Mouse (Mus musculus): Measurements from ENCODE around the gene Cbfa2t3. TPM values are rescaled to one million over a fixed set of nuclear protein-coding genes. Genes with fewer than 3 reads are reported as not detected.

Cbfa2t3 gene
- polyA plus RNA-seq, 1 experiment from 2014 or later: 5.9 TPM

- TF ChIP-seq CTCF (IDR thresholded peaks at IDR 0.05; ENCODE audit: low read depth): no peak
- Histone ChIP-seq H3K4me1 (replicated peaks; ENCODE audit: control insufficient read depth, insufficient read depth, low read length) (peaks cover 5% of the 10 kb centered on the region; the same call in 1 of the 2 replicates), H3K27ac (ENCODE audit: low read depth, low read length) (no peak overlapping the region), H3K9me3 (ENCODE audit: control insufficient read depth) (no peaks in the 10 kb centered on the region), H3K4me2 (replicated peaks; ENCODE audit: low read depth) (no peak overlapping the region), H3K9ac (ENCODE audit: low read depth, low read length) (no peak overlapping the region), H3K4me3 (ENCODE audit: low read depth, low read length) (no peak overlapping the region), H3K36me3 (ENCODE audit: control insufficient read depth, insufficient read depth) (no peaks in the 10 kb centered on the region), H3K27me3 (replicated peaks; ENCODE audit: control insufficient read depth, insufficient read depth, low read length) (no peaks in the 10 kb centered on the region)
- ATAC-seq: no peak
- WGBS: 90% methylated on average over 6 of the region's 6 CpGs
Measured at GRCm38 (mm10) chr8:122702957-122703356, 4.0 kb upstream of the Cbfa2t3 start.

GRCm38 (mm10) chr8:122702301-122702941 is 3.5 kb upstream of the Cbfa2t3 start:
- Histone ChIP-seq H3K4me3 (ENCODE audit: low read depth, low read length) (no peak overlapping the region), H3K9me3 (ENCODE audit: control insufficient read depth) (no peaks in the 10 kb centered on the region), H3K27me3 (replicated peaks; ENCODE audit: control insufficient read depth, insufficient read depth, low read length) (no peaks in the 10 kb centered on the region), H3K4me1 (replicated peaks; ENCODE audit: control insufficient read depth, insufficient read depth, low read length) (peaks cover 5% of the 10 kb centered on the region; the same call in 1 of the 2 replicates), H3K27ac (ENCODE audit: low read depth, low read length) (no peak overlapping the region), H3K9ac (ENCODE audit: low read depth, low read length) (no peak overlapping the region), H3K36me3 (ENCODE audit: control insufficient read depth, insufficient read depth) (no peaks in the 10 kb centered on the region), H3K4me2 (replicated peaks; ENCODE audit: low read depth) (no peak overlapping the region)
- no peak for ATAC-seq
- WGBS: 46% methylated on average over 10 of the region's 10 CpGs
- TF ChIP-seq CTCF (IDR thresholded peaks at IDR 0.05; ENCODE audit: low read depth): no peak

GRCm38 (mm10) chr8:122701441-122702185 is 2.7 kb upstream of the Cbfa2t3 start:
- no peak overlapping the region for H3K4me2 ChIP-seq (replicated peaks; ENCODE audit: low read depth)
- no peaks in the 10 kb centered on the region for H3K9me3 ChIP-seq (ENCODE audit: control insufficient read depth)
- no peak for TF ChIP-seq CTCF (IDR thresholded peaks at IDR 0.05; ENCODE audit: low read depth)
- peaks cover 5% of the 10 kb centered on the region; the same call in 1 of the 2 replicates for H3K4me1 ChIP-seq (replicated peaks; ENCODE audit: control insufficient read depth, insufficient read depth, low read length)
- no peaks in the 10 kb centered on the region for H3K27me3 ChIP-seq (replicated peaks; ENCODE audit: control insufficient read depth, insufficient read depth, low read length)
- 67% methylated on average over 12 of the region's 12 CpGs for WGBS
- ATAC-seq: no peak
- no peaks in the 10 kb centered on the region for H3K36me3 ChIP-seq (ENCODE audit: control insufficient read depth, insufficient read depth)
- no peak overlapping the region for H3K9ac ChIP-seq (ENCODE audit: low read depth, low read length)
- H3K4me3 ChIP-seq (ENCODE audit: low read depth, low read length): no peak overlapping the region
- no peak overlapping the region for H3K27ac ChIP-seq (ENCODE audit: low read depth, low read length)

- TF ChIP-seq CTCF (IDR thresholded peaks at IDR 0.05; ENCODE audit: low read depth): no peak
- H3K9ac ChIP-seq (ENCODE audit: low read depth, low read length): no peak overlapping the region
- H3K9me3 ChIP-seq (ENCODE audit: control insufficient read depth): no peaks in the 10 kb centered on the region
- H3K36me3 ChIP-seq (ENCODE audit: control insufficient read depth, insufficient read depth): no peaks in the 10 kb centered on the region
- WGBS: 61% methylated on average over 13 of the region's 13 CpGs
- no peak overlapping the region for H3K4me3 ChIP-seq (ENCODE audit: low read depth, low read length)
- peaks cover 3% of the 10 kb centered on the region; the same call in 1 of the 2 replicates for H3K4me1 ChIP-seq (replicated peaks; ENCODE audit: control insufficient read depth, insufficient read depth, low read length)
- no peaks in the 10 kb centered on the region for H3K27me3 ChIP-seq (replicated peaks; ENCODE audit: control insufficient read depth, insufficient read depth, low read length)
- H3K27ac ChIP-seq (ENCODE audit: low read depth, low read length): no peak overlapping the region
- no peak overlapping the region for H3K4me2 ChIP-seq (replicated peaks; ENCODE audit: low read depth)
- ATAC-seq: no peak
Measured at GRCm38 (mm10) chr8:122700628-122701027, 1.7 kb upstream of the Cbfa2t3 start.

GRCm38 (mm10) chr8:122698254-122698768 is 598 bp downstream of the Cbfa2t3 start:
- TF ChIP-seq CTCF (IDR thresholded peaks at IDR 0.05; ENCODE audit: low read depth): no peak
- no peaks in the 10 kb centered on the region for H3K27me3 ChIP-seq (replicated peaks; ENCODE audit: control insufficient read depth, insufficient read depth, low read length)
- no peaks in the 10 kb centered on the region for H3K36me3 ChIP-seq (ENCODE audit: control insufficient read depth, insufficient read depth)
- peak; percentile 21; the same call in 1 of the 2 replicates for ATAC-seq
- H3K4me3 ChIP-seq (ENCODE audit: low read depth, low read length): no peak overlapping the region
- H3K9me3 ChIP-seq (ENCODE audit: control insufficient read depth): no peaks in the 10 kb centered on the region
- no peaks in the 10 kb centered on the region for H3K4me1 ChIP-seq (replicated peaks; ENCODE audit: control insufficient read depth, insufficient read depth, low read length)
- peak overlapping the region; percentile 30; the same call in 1 of the 2 replicates for H3K4me2 ChIP-seq (replicated peaks; ENCODE audit: low read depth)
- WGBS: 45% methylated on average over 5 of the region's 5 CpGs
- H3K9ac ChIP-seq (ENCODE audit: low read depth, low read length): no peak overlapping the region
- H3K27ac ChIP-seq (ENCODE audit: low read depth, low read length): no peak overlapping the region

GRCm38 (mm10) chr8:122697586-122697985 is 1.3 kb downstream of the Cbfa2t3 start:
- no peaks in the 10 kb centered on the region for H3K9me3 ChIP-seq (ENCODE audit: control insufficient read depth)
- peak overlapping the region; percentile 30 for H3K4me2 ChIP-seq (replicated peaks; ENCODE audit: low read depth)
- H3K4me1 ChIP-seq (replicated peaks; ENCODE audit: control insufficient read depth, insufficient read depth, low read length): no peaks in the 10 kb centered on the region
- H3K27ac ChIP-seq (ENCODE audit: low read depth, low read length): no peak overlapping the region
- 77% methylated on average over 6 of the region's 6 CpGs for WGBS
- H3K4me3 ChIP-seq (ENCODE audit: low read depth, low read length): no peak overlapping the region
- H3K36me3 ChIP-seq (ENCODE audit: control insufficient read depth, insufficient read depth): no peaks in the 10 kb centered on the region
- no peak for TF ChIP-seq CTCF (IDR thresholded peaks at IDR 0.05; ENCODE audit: low read depth)
- no peak overlapping the region for H3K9ac ChIP-seq (ENCODE audit: low read depth, low read length)
- ATAC-seq: no peak
- no peaks in the 10 kb centered on the region for H3K27me3 ChIP-seq (replicated peaks; ENCODE audit: control insufficient read depth, insufficient read depth, low read length)
